Mouse (Mus musculus) megakaryocyte progenitor cell, adult 5-6 weeks (primary cell): Measurements from ENCODE around the gene Gpt2. TPM values are rescaled to one million over a fixed set of nuclear protein-coding genes. Genes with fewer than 3 reads are reported as not detected.

Source experiments
- total RNA-seq, 2 experiments: library from RNA; stranded (forward) in 1 of 2; stranded (reverse) in 1 of 2; fragments of 157-497, 149-512 nt in 1 of 2; fragments of 200-1000 nt in 1 of 2; gene quantifications; 2 replicates each; pipeline versions ENCODE4 v1.2.3 to v1.2.4; 2015 to 2017

Gpt2 gene
- total RNA-seq, 2 experiments from 2014 or later, result 2.5 to 5.3 TPM

Other genes starting within 250 kb of the Gpt2 start
- 98.8 and 124 TPM in 2 replicates for gene Orc6, start 192.9 kb upstream of the Gpt2 start, total RNA-seq (2015)
- gene Orc6, start 192.9 kb upstream of the Gpt2 start, total RNA-seq (2017), result 91.7 and 102 TPM in 2 replicates
- gene Vps35, start 192.8 kb upstream of the Gpt2 start, total RNA-seq (2015), result 140 and 146 TPM in 2 replicates
- gene Vps35, start 192.8 kb upstream of the Gpt2 start, total RNA-seq (2017), result 123 and 137 TPM in 2 replicates
- gene Mylk3, start 106.2 kb upstream of the Gpt2 start, total RNA-seq (2015), result 2.2 and 2.8 TPM in 2 replicates
- 4.8 and 10.0 TPM in 2 replicates for gene Mylk3, start 106.2 kb upstream of the Gpt2 start, total RNA-seq (2017)
- 33.6 and 42.2 TPM in 2 replicates for gene 4921524J17Rik, start 59.7 kb upstream of the Gpt2 start, total RNA-seq (2015)
- gene 4921524J17Rik, start 59.7 kb upstream of the Gpt2 start, total RNA-seq (2017), result 58.3 and 61.4 TPM in 2 replicates
- gene Dnaja2, start 62.8 kb downstream of the Gpt2 start, total RNA-seq (2015), result 127 and 139 TPM in 2 replicates
- 121 and 143 TPM in 2 replicates for gene Dnaja2, start 62.8 kb downstream of the Gpt2 start, total RNA-seq (2017)
- gene Neto2, start 208.3 kb downstream of the Gpt2 start, total RNA-seq (2015), result 19.3 and 23.5 TPM in 2 replicates
- 15.7 and 15.8 TPM in 2 replicates for gene Neto2, start 208.3 kb downstream of the Gpt2 start, total RNA-seq (2017)